Mouse (Mus musculus) spleen, adult 12 weeks (tissue): ENCODE results near the gene Glipr1l2.
"Not testable (repeated sequence)": the region's sequence is repeated elsewhere in the genome, so short reads cannot be mapped to it uniquely, and the experiment has no call there.

Experiments used
- DNase-seq: peaks from one replicate; pipeline ENCODE4 v3.0.0; 2022; ENCODE audit warnings: low spot score

Glipr1l2 gene

DNA sequence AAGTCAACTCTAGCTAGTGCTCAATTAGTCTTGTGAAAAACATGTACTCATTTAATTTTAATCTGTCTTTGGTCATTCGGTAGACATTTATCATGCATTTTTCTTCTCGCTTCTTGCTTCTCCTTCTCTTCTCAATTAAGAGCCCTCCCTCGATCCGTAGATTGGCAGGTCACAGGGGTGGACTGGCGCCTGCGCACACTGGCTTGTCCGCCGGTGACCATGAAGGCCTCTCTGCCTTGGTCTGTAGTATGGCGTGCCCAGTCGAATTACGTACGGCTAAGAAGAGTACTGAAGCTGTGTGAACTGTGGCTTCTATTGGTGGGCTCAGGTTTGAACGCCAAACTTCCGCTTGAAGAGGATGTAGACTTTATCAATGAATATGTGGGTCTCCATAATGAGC, at the start of gene Glipr1l2:
Gene Glipr1l2 (plus strand): TSS at position 198 of the 400 bp plus-strand sequence.
- no peak for DNase-seq

DNA sequence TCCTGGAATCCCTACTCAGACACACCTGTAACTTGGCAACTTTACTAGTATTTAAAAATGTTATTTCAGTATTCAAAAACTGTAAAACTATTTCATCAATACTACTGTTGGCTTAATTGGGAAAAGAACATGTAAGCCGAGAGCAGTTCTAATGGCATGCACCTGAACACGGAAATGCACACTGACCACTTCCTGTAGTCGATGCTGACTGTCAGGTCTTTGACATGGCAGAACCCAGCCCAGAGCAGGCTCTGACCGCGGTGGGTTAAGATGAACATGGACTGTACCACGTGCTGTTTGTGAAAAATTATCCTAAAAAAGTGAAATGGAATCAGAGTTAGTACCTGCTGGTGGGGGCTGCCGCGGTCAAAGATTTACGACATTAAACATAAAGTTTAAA, 39.6 kb upstream of the Glipr1l2 start:
- DNase-seq, result not testable (repeated sequence)

DNA sequence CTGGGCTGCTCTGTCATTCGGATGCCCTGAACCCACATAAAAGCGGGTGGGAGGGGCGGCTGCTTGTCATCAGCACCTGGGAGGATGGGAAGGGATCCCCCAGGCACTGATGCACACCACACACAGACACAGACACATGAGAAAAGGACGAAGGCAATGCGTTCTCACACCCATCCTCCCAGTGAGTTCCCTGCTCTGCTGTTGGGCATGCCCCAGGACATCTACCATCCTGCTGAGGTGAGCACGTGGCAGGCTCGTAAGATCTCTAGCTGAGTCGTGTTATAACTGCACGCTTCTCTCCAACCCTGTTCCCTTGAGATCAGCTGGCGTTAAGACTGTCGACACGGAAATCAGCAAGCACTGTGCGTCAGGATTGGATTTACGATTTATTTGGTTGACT, 38.9 kb upstream of the Glipr1l2 start:
- DNase-seq, result not testable (repeated sequence)

DNA sequence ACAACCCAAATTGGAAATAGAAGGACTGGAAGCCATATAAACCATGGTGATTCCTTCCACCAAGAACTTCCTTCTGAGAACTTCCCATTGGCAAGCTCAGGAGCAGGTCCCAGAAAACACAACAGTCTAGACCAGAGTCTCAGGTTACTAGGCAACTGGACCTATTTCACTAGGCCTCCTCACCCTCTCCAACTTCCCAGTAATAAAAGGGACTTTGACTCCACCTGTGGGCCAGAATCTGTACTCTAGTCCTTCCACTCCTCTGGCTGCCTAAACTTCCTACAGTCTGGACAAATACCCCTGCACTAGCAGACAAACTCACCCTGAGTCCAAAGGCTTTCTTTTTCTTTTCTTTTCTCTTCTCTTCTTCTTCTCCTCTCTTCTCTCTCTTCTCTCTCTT, 31.9 kb upstream of the Glipr1l2 start:
- DNase-seq, result no peak

DNA sequence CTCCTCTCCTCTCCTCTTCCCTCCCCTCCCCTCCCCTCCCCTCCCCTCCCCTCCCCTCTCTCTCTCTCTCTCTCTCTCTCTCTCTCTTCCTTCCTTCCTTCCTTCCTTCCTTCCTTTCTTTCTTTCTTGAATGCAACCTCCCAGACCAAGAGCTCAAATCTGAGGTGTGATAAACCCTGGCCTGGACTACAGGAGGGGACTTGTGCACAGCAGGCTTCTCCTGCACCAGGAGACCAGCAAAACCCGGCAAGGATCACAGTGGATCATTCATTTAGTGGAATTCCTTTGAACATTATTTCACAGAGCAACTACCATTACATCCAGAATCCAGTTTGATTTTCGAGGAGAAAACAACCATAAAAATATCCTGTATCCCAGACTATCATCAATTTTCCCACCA, 31.2 kb upstream of the Glipr1l2 start:
- not testable (repeated sequence) for DNase-seq

DNA sequence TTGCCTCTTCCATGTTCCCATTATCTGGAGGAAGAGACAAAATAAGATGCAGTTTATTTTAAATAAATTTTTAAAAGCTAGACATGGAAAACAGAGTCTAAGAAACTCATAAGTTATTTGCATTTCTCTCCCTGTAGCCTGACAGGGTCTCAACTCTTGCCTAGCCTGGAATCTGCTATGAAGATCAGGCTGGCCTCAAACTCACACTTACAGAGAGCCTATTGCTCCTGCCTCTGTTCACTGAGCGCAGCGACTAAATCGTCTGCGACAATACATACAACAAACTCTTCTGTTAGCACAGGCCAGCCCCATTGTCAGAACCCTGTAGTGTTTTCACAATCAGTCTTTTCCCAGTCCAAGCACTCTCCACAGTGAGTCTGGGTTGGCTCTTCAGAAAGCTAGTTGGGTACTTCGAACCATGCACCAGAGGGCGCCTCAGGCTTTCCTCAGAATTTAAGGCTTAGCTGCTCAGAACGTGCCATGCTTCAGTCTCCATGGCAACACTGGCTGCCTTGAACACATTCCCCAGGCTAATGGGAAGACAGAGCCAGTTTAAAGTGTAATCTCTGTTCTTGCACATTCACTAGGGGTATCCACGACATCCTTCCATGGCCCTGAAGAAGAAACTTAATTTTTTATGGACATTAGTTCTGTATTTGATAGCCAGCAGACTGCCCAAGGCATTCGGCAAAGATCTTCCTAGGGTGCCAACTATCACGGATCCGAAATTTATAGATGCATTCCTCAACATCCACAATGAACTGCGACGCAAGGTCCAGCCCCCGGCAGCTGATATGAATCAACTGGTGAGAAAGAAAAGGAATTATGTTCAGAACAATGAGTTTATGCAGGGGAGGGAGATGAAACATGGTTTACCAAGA, 23.2 kb upstream of the Glipr1l2 start, which contains the start of gene Glipr1l1:
Gene Glipr1l1 (plus strand): TSS at position 488 of the 881 bp plus-strand sequence.
- DNase-seq, result no peak

DNA sequence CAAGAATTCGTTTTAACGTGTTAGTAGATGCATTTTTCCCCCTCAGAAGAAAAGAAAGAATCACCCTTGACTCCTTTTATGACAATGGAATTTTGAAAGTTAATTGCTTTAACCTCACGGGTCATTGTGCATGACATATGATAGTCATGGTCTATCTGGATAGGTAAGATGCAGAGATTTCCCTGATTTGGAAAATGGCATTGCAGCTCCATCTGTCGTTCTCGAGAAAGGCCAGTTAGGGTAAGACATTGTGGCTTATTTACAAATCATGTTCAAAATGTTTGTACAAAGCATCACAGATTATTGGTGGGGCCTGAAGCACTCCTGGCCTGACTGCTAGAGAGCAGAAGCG, 22.6 kb upstream of the Glipr1l2 start:
- DNase-seq, result not testable (repeated sequence)

DNA sequence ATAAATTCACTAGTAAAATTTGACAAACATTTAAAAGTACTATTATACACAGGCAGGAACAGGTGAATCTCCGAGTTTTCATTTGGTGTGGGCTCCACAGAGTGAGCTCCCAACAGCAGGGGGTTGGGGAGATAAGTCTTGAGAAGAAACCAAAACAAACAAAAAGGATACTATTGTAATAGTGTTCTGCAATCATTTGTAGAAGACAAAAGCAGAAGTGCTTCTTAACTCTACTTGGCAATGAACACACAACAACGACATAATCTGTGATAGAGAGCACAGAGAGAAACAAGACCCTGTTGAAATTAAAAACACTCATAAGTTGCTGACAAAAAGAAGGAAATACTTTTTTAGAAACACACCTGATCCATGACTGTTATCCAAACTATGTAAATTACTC, 3.1 kb upstream of the Glipr1l2 start:
- DNase-seq, result no peak

DNA sequence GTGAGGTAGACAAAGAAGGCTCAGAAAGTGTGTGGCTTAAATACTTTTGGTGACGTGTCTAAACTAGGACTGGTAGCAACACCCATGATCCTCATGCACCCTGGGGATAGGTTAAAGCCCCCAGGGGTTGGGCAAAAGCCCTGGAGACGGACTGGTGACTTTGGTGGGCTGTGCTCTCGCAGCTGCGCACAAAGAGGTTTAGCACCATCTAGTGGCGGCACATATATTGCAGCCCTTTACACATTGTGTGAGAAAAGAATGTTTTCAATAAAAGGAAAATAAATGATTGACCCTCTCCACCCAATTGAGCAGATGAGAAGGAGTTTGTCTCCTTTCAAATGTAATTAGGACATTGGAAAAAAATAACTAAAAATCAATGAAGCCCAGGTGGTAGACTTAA, 22.6 kb downstream of the Glipr1l2 start:
- DNase-seq, result peak; percentile 8

DNA sequence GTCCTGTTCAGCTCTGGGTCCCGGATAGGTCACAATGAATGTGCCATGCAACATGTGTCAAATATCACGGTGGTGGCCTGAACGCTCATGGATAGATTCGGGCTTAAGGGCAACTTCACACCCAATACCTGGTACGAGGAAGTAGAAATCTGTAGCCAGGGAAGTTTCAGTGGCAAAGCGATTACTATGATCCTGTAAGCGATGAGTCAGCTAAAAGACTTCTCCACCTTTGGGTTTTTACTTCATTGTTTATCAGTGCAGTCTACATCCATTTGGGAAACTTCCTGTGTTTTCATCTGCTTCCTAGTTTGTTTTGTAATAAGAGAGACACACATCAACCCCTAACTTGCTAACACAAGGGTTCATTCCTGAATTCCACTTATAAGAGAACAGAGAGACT, 27.2 kb downstream of the Glipr1l2 start:
- no peak for DNase-seq

DNA sequence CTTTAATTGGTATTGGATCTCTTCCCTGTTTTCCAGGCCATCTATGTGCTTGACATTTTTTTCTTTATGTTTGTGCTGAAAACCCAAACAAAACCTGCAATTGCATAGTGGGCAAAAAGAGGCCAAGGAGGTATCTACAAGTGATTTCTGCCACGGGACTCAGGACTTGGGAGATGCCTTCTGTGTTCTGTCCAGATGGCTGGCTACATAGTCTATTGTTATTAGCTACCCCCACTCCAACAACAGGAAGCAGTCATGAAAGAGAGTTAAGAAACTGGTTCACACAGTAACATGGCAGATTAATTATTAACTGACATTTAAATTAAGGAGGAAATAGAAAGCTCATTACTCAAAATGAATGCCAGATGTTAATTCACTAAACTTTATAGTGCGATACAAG, 41.9 kb downstream of the Glipr1l2 start:
- DNase-seq, result not testable (repeated sequence)

DNA sequence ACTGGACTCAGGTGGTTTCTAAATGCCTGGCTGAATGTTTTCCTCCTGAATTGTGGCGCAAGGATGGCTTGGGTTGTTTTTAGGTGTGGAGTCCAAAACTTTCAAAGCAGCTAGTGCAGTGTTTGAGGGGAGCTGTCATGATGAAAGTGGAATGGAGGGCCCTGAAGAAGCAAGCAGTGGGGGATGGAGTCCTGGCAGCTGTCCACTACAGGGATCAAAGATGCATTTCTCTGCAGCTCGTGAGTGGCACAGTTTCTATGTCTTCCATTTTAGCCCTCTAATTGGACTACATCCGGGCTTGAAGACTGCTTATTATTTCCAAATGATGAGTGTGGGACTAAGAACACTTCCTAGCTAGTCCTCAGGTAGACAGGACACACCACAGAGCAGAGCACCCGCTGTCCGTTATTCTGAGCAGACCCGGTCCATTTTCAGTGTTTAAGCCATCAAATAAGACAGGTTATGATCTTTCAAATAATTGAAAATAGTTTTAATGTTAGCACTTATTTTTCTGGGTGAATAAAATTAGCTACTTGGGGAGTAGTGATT, 44.6 kb downstream of the Glipr1l2 start:
- not testable (repeated sequence) for DNase-seq

DNA sequence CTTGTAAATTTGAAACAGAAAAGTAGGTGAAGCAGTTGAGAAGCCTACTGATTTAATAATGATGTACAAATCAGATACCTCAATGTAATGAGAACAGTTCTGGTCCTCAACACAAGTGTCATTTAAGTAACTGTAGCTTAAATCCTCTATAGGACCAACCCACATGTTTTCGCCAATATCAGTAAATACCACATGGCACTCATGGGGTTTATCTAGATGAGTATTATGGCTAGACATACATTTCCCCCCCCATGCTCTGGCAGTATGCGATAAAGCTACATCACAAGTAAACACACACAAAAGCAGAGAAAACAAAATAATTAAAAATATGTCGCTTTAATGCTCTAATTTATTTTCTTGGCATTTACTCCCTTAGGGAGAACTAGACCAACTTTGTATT, 49.0 kb downstream of the Glipr1l2 start:
- no peak for DNase-seq

DNA sequence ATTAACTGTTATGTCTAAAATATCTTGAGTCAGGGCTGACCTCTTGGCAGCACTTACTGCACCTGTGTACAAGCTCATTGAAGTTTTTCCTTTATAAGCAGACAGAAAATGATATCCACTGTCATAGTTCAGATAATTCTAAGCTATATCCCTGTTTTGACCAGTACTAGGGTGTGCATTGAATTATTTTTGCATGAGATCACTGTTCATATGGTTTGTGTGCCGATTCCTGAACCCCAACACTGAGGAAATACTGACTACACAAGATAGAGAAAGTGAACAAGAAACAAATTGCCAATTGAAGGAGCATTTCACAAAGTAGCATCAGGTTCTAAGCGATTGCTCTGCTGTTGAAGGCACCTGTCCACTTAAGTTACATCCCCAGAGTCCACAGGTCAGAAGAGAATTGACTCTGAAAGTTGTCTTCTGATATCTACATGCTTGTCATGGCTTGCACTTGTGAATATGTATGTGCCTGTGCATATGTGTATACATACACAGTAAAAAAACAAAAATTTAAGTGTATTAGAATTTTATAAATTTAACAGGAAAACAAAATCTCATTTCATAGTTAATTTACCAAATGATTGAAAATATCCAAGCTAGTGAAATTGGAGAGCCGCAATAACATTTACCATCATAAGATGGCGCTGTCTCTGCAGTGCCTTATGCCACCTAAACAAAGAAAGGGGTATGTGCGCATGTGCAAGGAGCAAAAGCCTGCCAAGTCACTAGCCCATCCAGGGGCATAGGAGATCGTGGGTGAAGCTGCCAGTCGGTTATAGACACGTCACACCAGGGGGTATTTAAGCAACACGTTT, 55.1 kb downstream of the Glipr1l2 start:
- no peak for DNase-seq

DNA sequence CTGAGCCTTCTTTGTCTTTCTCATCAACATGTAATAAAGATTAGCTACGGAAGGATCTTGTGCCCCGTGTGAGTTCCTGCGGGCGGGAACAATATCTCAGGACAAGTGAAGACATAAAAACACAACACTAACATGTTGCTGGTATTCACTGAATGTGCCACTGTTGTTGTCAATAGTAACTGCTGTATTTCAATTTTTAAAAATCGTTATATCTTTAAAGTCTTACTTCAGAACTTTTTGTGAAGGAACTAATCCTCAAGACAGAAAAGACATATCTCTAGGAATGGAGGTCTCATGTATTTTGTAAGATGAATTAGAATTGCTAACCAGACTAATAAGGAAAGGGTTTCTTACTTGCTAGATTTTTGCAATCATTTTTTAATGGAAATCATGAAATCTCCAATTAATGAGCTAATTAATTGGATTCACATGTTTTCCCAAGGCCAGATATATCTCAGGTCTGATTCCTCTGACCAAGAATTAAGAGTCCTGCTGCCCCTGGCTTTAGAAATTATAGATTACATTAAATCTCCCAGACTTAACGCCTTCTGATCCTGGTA, 55.8 kb downstream of the Glipr1l2 start:
- no peak for DNase-seq

DNA sequence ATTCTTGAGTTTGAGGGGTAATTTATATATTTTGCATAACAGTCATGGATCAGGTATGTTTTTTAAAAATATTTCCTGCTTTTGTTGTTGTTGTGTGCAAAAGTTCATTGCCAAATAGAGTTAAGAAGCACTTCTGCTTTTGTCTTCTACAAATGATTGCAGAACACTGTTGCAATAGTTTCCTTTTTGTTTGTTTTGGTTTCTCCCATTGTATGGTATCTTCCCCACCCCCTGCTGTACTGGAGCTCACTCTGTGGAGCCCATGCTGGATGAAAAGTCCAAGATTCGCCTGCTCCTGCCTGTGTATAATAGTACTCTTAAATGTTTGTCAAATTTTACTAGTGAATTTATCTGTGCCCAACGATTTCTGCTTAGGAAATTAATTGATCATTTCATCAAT, 56.7 kb downstream of the Glipr1l2 start:
- no peak for DNase-seq
